20 mouse cellular contexts compared by ENCODE assay signal in genomic region chr1:164324878-164325277, GRCm38 (mm10). TPM values are rescaled to one million over a fixed set of nuclear protein-coding genes. Genes with fewer than 3 reads are reported as not detected.
DNase-seq lines count a peak whose midpoint lies in the region; ATAC-seq and TF ChIP-seq lines count a peak whose summit lies in the region.
"Had no signal": no experiment of that assay in that cellular context is flagged by ENCODE, and none has a peak within 500 bp of the region (broad histone marks: within the 10 kb centered on the region; RNA-seq: fewer than 3 reads in every experiment).

No protein-coding gene starts in this region.

- WGBS in liver, adult 2 months = 17% methylated on average over 2 of the region's 2 CpGs
- WGBS in liver, embryonic 12.5 days (ENCODE audit: insufficient replicate concordance) = 67% methylated on average over 2 of the region's 2 CpGs
- 60% methylated on average over 2 of the region's 2 CpGs for WGBS in lung, embryonic 16.5 days

- no peak for ATAC-seq in liver, embryonic 12.5 days
- 0 out of 2 replicates have a peak, but pooled peaks have one; percentile 39 for ATAC-seq in lung, embryonic 16.5 days (ENCODE audit: low read depth)
- ATAC-seq: forebrain, embryonic 13.5 days; forebrain, embryonic 15.5 days had no signal

- no peak for TF ChIP-seq CTCF in liver, adult 2 months (IDR thresholded peaks at IDR 0.05; ENCODE audit: low read depth, low read length)

- H3K4me3 ChIP-seq in liver, adult 2 months (ENCODE audit: insufficient read depth, low read depth, low read length) = no peak overlapping the region
- no peak overlapping the region for H3K4me3 ChIP-seq in liver, embryonic 12.5 days
- no peak overlapping the region for H3K4me3 ChIP-seq in lung, embryonic 16.5 days (ENCODE audit: low read length)
- H3K4me3 ChIP-seq: embryonic facial prominence, embryonic 10.5 days; embryonic facial prominence, embryonic 12.5 days; forebrain, embryonic 13.5 days; forebrain, embryonic 15.5 days had no signal

- DNase-seq in kidney, adult 9 months = peak; percentile 50
- no peak for DNase-seq in kidney, adult 18-20 months
- peak; percentile 82 for DNase-seq in liver, adult 2 months (ENCODE audit: extremely low read depth, low read depth, low spot score)
- no peak for DNase-seq in lung, postnatal 14 days
- DNase-seq in adipocyte (ENCODE audit: low spot score) = peak; percentile 31
- DNase-seq in right cerebral cortex, postnatal 36 days (ENCODE audit: low spot score in 2 of 2) = no peak
- DNase-seq: adrenal gland, adult 8-10 months; adrenal gland, postnatal 14 days; adrenal gland, postnatal 36 days; cerebellum, adult 11-12 months; cerebellum, adult 2 months; cerebellum, adult 9-10 months; cerebellum, postnatal 10 days; cerebellum, postnatal 25 days had no signal

- H3K27me3 ChIP-seq in liver, adult 2 months (ENCODE audit: control insufficient read depth, insufficient read depth, low read length) = no peaks in the 10 kb centered on the region
- no peaks in the 10 kb centered on the region for H3K27me3 ChIP-seq in liver, embryonic 12.5 days (replicated peaks)
- no peaks in the 10 kb centered on the region for H3K27me3 ChIP-seq in lung, embryonic 16.5 days (ENCODE audit: control insufficient read depth, insufficient read depth, low read depth, low read length)
- H3K27me3 ChIP-seq: embryonic facial prominence, embryonic 12.5 days; forebrain, embryonic 13.5 days; forebrain, embryonic 15.5 days had no signal

- peak overlapping the region; percentile 44 for H3K27ac ChIP-seq in liver, adult 2 months (replicated peaks; ENCODE audit: insufficient read depth, low read depth, low read length)
- no peak overlapping the region for H3K27ac ChIP-seq in liver, embryonic 12.5 days
- no peak overlapping the region for H3K27ac ChIP-seq in lung, embryonic 16.5 days (ENCODE audit: low read length)
- H3K27ac ChIP-seq: embryonic facial prominence, embryonic 10.5 days; embryonic facial prominence, embryonic 12.5 days; forebrain, embryonic 13.5 days; forebrain, embryonic 15.5 days had no signal

- H3K4me2 ChIP-seq in liver, embryonic 12.5 days = no peak overlapping the region
- no peak overlapping the region for H3K4me2 ChIP-seq in lung, embryonic 16.5 days (ENCODE audit: low read depth, low read length)
- H3K4me2 ChIP-seq: embryonic facial prominence, embryonic 12.5 days; forebrain, embryonic 13.5 days; forebrain, embryonic 15.5 days had no signal

- no peak overlapping the region for H3K9ac ChIP-seq in liver, adult 2 months (ENCODE audit: low read depth, low read length)
- H3K9ac ChIP-seq in liver, embryonic 12.5 days = no peak overlapping the region
- no peak overlapping the region for H3K9ac ChIP-seq in lung, embryonic 16.5 days (ENCODE audit: low read length)
- H3K9ac ChIP-seq: embryonic facial prominence, embryonic 12.5 days; forebrain, embryonic 13.5 days; forebrain, embryonic 15.5 days had no signal

- no peaks in the 10 kb centered on the region for H3K9me3 ChIP-seq in liver, embryonic 12.5 days (replicated peaks)
- H3K9me3 ChIP-seq in lung, embryonic 16.5 days (ENCODE audit: control insufficient read depth, low read length) = no peaks in the 10 kb centered on the region
- H3K9me3 ChIP-seq: embryonic facial prominence, embryonic 10.5 days; embryonic facial prominence, embryonic 12.5 days; forebrain, embryonic 13.5 days; forebrain, embryonic 15.5 days had no signal

- no peaks in the 10 kb centered on the region for H3K79me2 ChIP-seq in liver, adult 2 months (ENCODE audit: control insufficient read depth, insufficient read depth, low read length)

- no peaks in the 10 kb centered on the region for H3K36me3 ChIP-seq in liver, adult 2 months (ENCODE audit: control insufficient read depth, insufficient read depth, low read length)
- H3K36me3 ChIP-seq in liver, embryonic 12.5 days = 0 out of 2 replicates have a peak, but pooled peaks cover 6% of the 10 kb centered on the region
- H3K36me3 ChIP-seq in lung, embryonic 16.5 days (ENCODE audit: control insufficient read depth, insufficient read depth, low read length) = no peaks in the 10 kb centered on the region
- H3K36me3 ChIP-seq: embryonic facial prominence, embryonic 12.5 days; forebrain, embryonic 15.5 days had no signal

- TF ChIP-seq POLR2A in liver, adult 2 months (IDR thresholded peaks at IDR 0.05; ENCODE audit: extremely low read depth, insufficient read depth, low read length) = no peak

- peaks cover 13% of the 10 kb centered on the region; the same call in 1 of the 2 replicates for H3K4me1 ChIP-seq in liver, adult 2 months (ENCODE audit: control insufficient read depth, insufficient read depth, low read length)
- H3K4me1 ChIP-seq in liver, embryonic 12.5 days = peaks cover 13% of the 10 kb centered on the region
- H3K4me1 ChIP-seq in lung, embryonic 16.5 days (replicated peaks; ENCODE audit: control insufficient read depth, insufficient read depth, low read length) = peaks cover 19% of the 10 kb centered on the region

RNA-seq across cellular contexts. Expression of gene Blzf1, which starts 17.6 kb away (rescaled TPM):
- total RNA-seq in liver, adult 2 months (2014; rRNA removed) = 6.8 and 7.6 TPM in 2 replicates
- polyA plus RNA-seq in liver, adult 2 months (2012; rRNA removed) = 1.9 and 2.0 TPM in 2 replicates
- 14.8 and 15.8 TPM in 2 replicates for polyA plus RNA-seq in liver, embryonic 12.5 days (2016; fragmentation: Nextera tagmentation; extraction: Ambion mirVana)
- polyA plus RNA-seq in lung, embryonic 16.5 days (2015; fragmentation: Nextera tagmentation; extraction: Ambion mirVana) = 34.8 and 37.0 TPM in 2 replicates

RNA-seq across cellular contexts. Expression of gene Nme7, which starts 21.0 kb away (rescaled TPM):
- 12.8 and 17.1 TPM in 2 replicates for total RNA-seq in liver, adult 2 months (2014; rRNA removed)
- polyA plus RNA-seq in liver, adult 2 months (2012; rRNA removed) = 2.4 and 3.4 TPM in 2 replicates
- polyA plus RNA-seq in liver, embryonic 12.5 days (2016; fragmentation: Nextera tagmentation; extraction: Ambion mirVana) = 11.9 and 13.4 TPM in 2 replicates
- 44.1 and 45.0 TPM in 2 replicates for polyA plus RNA-seq in lung, embryonic 16.5 days (2015; fragmentation: Nextera tagmentation; extraction: Ambion mirVana)

RNA-seq across cellular contexts. Expression of gene Ccdc181, which starts 49.5 kb away (rescaled TPM):
- total RNA-seq in liver, adult 2 months (2014; rRNA removed) = 2.5 and 3.9 TPM in 2 replicates
- polyA plus RNA-seq in liver, adult 2 months (2012; rRNA removed) = 0.91 and 1.1 TPM in 2 replicates
- polyA plus RNA-seq in liver, embryonic 12.5 days (2016; fragmentation: Nextera tagmentation; extraction: Ambion mirVana) = 5.2 and 5.3 TPM in 2 replicates
- polyA plus RNA-seq in lung, embryonic 16.5 days (2015; fragmentation: Nextera tagmentation; extraction: Ambion mirVana) = 11.7 and 12.7 TPM in 2 replicates

Comparison
In these comparisons a context has a peak if more than half of its experiments do, and no peak if none do; other contexts are left out.
1. DNase-seq: peak in kidney, adult 9 months (single experiment), liver, adult 2 months (single experiment) and adipocyte (single experiment); none in kidney, adult 18-20 months (single experiment), lung, postnatal 14 days (single experiment) and right cerebral cortex, postnatal 36 days (0 of 2).